Mouse (Mus musculus) monocyte, adult 2 months (primary cell): ENCODE data around the gene Zfp965.
"Not testable (repeated sequence)": the region's sequence is repeated elsewhere in the genome, so short reads cannot be mapped to it uniquely, and the experiment has no call there.

Source experiments
- DNase-seq, 2 experiments: peaks; one replicate each; pipeline ENCODE4 v3.0.0; 2022; ENCODE audit warnings: low spot score in 2 of 2, low read depth in 1 of 2

The Zfp965 gene

GRCm38 (mm10) chr2:175469685-175470084, at the start of gene Zfp965:
Gene Zfp965 (plus strand): TSS chr2:175469985.
- DNase-seq = not testable (repeated sequence)

GRCm38 (mm10) chr2:175435707-175436106, 34.1 kb upstream of the Zfp965 start, which contains the start of gene Gm4724:
Gene Gm4724 (minus strand): TSS chr2:175435807.
- DNase-seq = not testable (repeated sequence)
